Mouse (Mus musculus) cortical plate, adult 2 months (tissue): ENCODE results near the gene Nampt. TPM values are rescaled to one million over a fixed set of nuclear protein-coding genes. Genes with fewer than 3 reads are reported as not detected.

Source experiments
- H3K27ac ChIP-seq: fragments of 200-500 bp; 2 replicates; pipeline ENCODE4 v1.5.1; 2012; ENCODE audit warnings: low read length, control low read depth, inconsistent platforms; ENCODE audit not compliant: insufficient read depth
- H3K4me1 ChIP-seq: fragments of 200-500 bp; 2 replicates; pipeline ENCODE4 v1.6.1; 2011; ENCODE audit warnings: low read length; ENCODE audit not compliant: control insufficient read depth, insufficient read depth
- H3K4me3 ChIP-seq: fragments of 200-500 bp; 2 replicates; pipeline ENCODE4 v1.5.1; 2011; ENCODE audit warnings: mild to moderate bottlenecking, low read length, control low read depth; ENCODE audit not compliant: insufficient read depth
- CTCF ChIP-seq: fragments of 200-500 bp; IDR thresholded peaks from 2 replicates; pipeline ENCODE4 v1.5.1; 2011; ENCODE audit warnings: mild to moderate bottlenecking, control low read depth, low read length; ENCODE audit not compliant: insufficient read depth; ENCODE audit errors: extremely low read depth
- POLR2A ChIP-seq: fragments of 200-500 bp; IDR thresholded peaks from 2 replicates; pipeline ENCODE4 v1.6.1; 2011; ENCODE audit warnings: mild to moderate bottlenecking, low read length, control low read depth; ENCODE audit not compliant: insufficient read depth; ENCODE audit errors: extremely low read depth
- polyA plus RNA-seq: library from polyadenylated mRNA; depleted of rRNA; stranded (reverse); fragments of >200 nt; gene quantifications from 2 replicates; pipeline ENCODE4 v1.2.3, GENCODE M21; 2012

The Nampt gene
- polyA plus RNA-seq, 1 experiment: 26.4 TPM

GRCm38 (mm10) chr12:32835235-32835634, 15.9 kb downstream of the Nampt start:
- Histone ChIP-seq H3K4me1 (peaks cover 3% of the 10 kb centered on the region), H3K27ac (no peak overlapping the region), H3K4me3 (no peak overlapping the region)
- TF ChIP-seq POLR2A: no peak

GRCm38 (mm10) chr12:32838406-32838805, 19.1 kb downstream of the Nampt start:
- TF ChIP-seq POLR2A (no peak), CTCF (no peak)
- H3K4me1 ChIP-seq: peaks cover 3% of the 10 kb centered on the region
- no peak overlapping the region; the same call in 1 of the 2 replicates for H3K27ac ChIP-seq
- H3K4me3 ChIP-seq: no peak overlapping the region

GRCm38 (mm10) chr12:32838954-32839353, 19.6 kb downstream of the Nampt start:
- TF ChIP-seq POLR2A (no peak), CTCF (no peak)
- Histone ChIP-seq H3K4me3 (no peak overlapping the region), H3K4me1 (peaks cover 3% of the 10 kb centered on the region), H3K27ac (no peak overlapping the region)

GRCm38 (mm10) chr12:32841442-32841900, 22.1 kb downstream of the Nampt start:
- TF ChIP-seq POLR2A (no peak), CTCF (no peak)
- Histone ChIP-seq H3K27ac (no peak overlapping the region), H3K4me1 (peaks cover 3% of the 10 kb centered on the region), H3K4me3 (no peak overlapping the region)

GRCm38 (mm10) chr12:32846325-32846724, 27.0 kb downstream of the Nampt start:
- no peak overlapping the region for H3K27ac ChIP-seq
- H3K4me1 ChIP-seq: no peaks in the 10 kb centered on the region
- TF ChIP-seq POLR2A (no peak), CTCF (no peak)
- no peak overlapping the region for H3K4me3 ChIP-seq

- H3K4me3 ChIP-seq: no peak overlapping the region
- H3K4me1 ChIP-seq: no peaks in the 10 kb centered on the region
- H3K27ac ChIP-seq: no peak overlapping the region
- no peak for TF ChIP-seq CTCF
- TF ChIP-seq POLR2A: no peak
Measured at GRCm38 (mm10) chr12:32853757-32854156, 34.4 kb downstream of the Nampt start.

- Histone ChIP-seq H3K4me3 (no peak overlapping the region), H3K4me1 (no peaks in the 10 kb centered on the region), H3K27ac (no peak overlapping the region)
- no peak for TF ChIP-seq POLR2A
- no peak for TF ChIP-seq CTCF
Measured at GRCm38 (mm10) chr12:32854866-32855265, 35.5 kb downstream of the Nampt start.

GRCm38 (mm10) chr12:32855398-32855797, 36.1 kb downstream of the Nampt start:
- TF ChIP-seq CTCF: no peak
- TF ChIP-seq POLR2A: no peak
- no peak overlapping the region for H3K4me3 ChIP-seq
- H3K4me1 ChIP-seq: no peaks in the 10 kb centered on the region
- no peak overlapping the region for H3K27ac ChIP-seq

GRCm38 (mm10) chr12:32856707-32857511, 37.6 kb downstream of the Nampt start:
- Histone ChIP-seq H3K27ac (no peak overlapping the region), H3K4me1 (no peaks in the 10 kb centered on the region), H3K4me3 (no peak overlapping the region)
- TF ChIP-seq POLR2A: no peak
- no peak for TF ChIP-seq CTCF

GRCm38 (mm10) chr12:32858444-32858843, 39.1 kb downstream of the Nampt start:
- no peak for TF ChIP-seq POLR2A
- TF ChIP-seq CTCF: no peak
- Histone ChIP-seq H3K4me3 (no peak overlapping the region), H3K27ac (no peak overlapping the region), H3K4me1 (no peaks in the 10 kb centered on the region)
